Mouse (Mus musculus): ENCODE results near the gene B430218F22Rik.
"Not testable (repeated sequence)": the region's sequence is repeated elsewhere in the genome, so short reads cannot be mapped to it uniquely, and the experiment has no call there.

B430218F22Rik gene

GRCm38 (mm10) chr13:118386511-118387447 lies at the start of gene B430218F22Rik, which contains the start of gene Mrps30:
B430218F22Rik (plus strand) TSS chr13:118386630.
Mrps30 (minus strand) TSS chr13:118387252.
- DNase-seq (ENCODE audit: low read depth, low spot score) = peak; percentile 87

- DNase-seq (ENCODE audit: low read depth, low spot score) = no peak
These were observed 36.2 kb upstream of the B430218F22Rik start for GRCm38 (mm10) chr13:118350257-118350656.

GRCm38 (mm10) chr13:118350870-118351269 lies 35.6 kb upstream of the B430218F22Rik start:
- no peak for DNase-seq (ENCODE audit: low read depth, low spot score)

GRCm38 (mm10) chr13:118363342-118363741 lies 23.1 kb upstream of the B430218F22Rik start:
- DNase-seq (ENCODE audit: low read depth, low spot score) = no peak

GRCm38 (mm10) chr13:118365774-118366173 lies 20.7 kb upstream of the B430218F22Rik start:
- no peak for DNase-seq (ENCODE audit: low read depth, low spot score)

- DNase-seq (ENCODE audit: low read depth, low spot score) = no peak
These were observed 13.6 kb upstream of the B430218F22Rik start for GRCm38 (mm10) chr13:118372871-118373270.

- peak; percentile 24 for DNase-seq (ENCODE audit: low read depth, low spot score)
These were observed 7.3 kb upstream of the B430218F22Rik start for GRCm38 (mm10) chr13:118379155-118379554.

GRCm38 (mm10) chr13:118380381-118380780 lies 6.0 kb upstream of the B430218F22Rik start:
- DNase-seq (ENCODE audit: low read depth, low spot score) = no peak

- DNase-seq (ENCODE audit: low read depth, low spot score) = not testable (repeated sequence)
These were observed 995 bp downstream of the B430218F22Rik start for GRCm38 (mm10) chr13:118387448-118387801.

- no peak for DNase-seq (ENCODE audit: low read depth, low spot score)
These were observed 9.4 kb downstream of the B430218F22Rik start for GRCm38 (mm10) chr13:118395803-118396202.

GRCm38 (mm10) chr13:118400340-118400739 lies 13.9 kb downstream of the B430218F22Rik start:
- no peak for DNase-seq (ENCODE audit: low read depth, low spot score)

- DNase-seq (ENCODE audit: low read depth, low spot score) = no peak
These were observed 17.1 kb downstream of the B430218F22Rik start for GRCm38 (mm10) chr13:118403544-118403943.

GRCm38 (mm10) chr13:118411297-118411992 lies 25.0 kb downstream of the B430218F22Rik start:
- no peak for DNase-seq (ENCODE audit: low read depth, low spot score)

- no peak for DNase-seq (ENCODE audit: low read depth, low spot score)
These were observed 31.7 kb downstream of the B430218F22Rik start for GRCm38 (mm10) chr13:118418163-118418562.

- no peak for DNase-seq (ENCODE audit: low read depth, low spot score)
These were observed 34.0 kb downstream of the B430218F22Rik start for GRCm38 (mm10) chr13:118420408-118420807.

GRCm38 (mm10) chr13:118420847-118421246 lies 34.4 kb downstream of the B430218F22Rik start:
- DNase-seq (ENCODE audit: low read depth, low spot score) = no peak
